26 mouse cellular contexts compared by ENCODE assay signal in genomic region chr11:26167609-26167971, GRCm38 (mm10). TPM values are rescaled to one million over a fixed set of nuclear protein-coding genes. Genes with fewer than 3 reads are reported as not detected.
"Had no signal": no experiment of that assay in that cellular context is flagged by ENCODE, and none has a peak within 500 bp of the region (broad histone marks: within the 10 kb centered on the region; RNA-seq: fewer than 3 reads in every experiment).

No protein-coding gene starts in this region.

- H3K4me1 ChIP-seq: heart, embryonic 10.5 days; heart, embryonic 12.5 days; hindbrain, embryonic 10.5 days; hindbrain, embryonic 12.5 days; limb, embryonic 13.5 days; limb, embryonic 15.5 days; liver, embryonic 12.5 days had no signal

- H3K4me3 ChIP-seq: gastrocnemius, adult 2 months; heart, embryonic 10.5 days; heart, embryonic 12.5 days; hindbrain, embryonic 10.5 days; hindbrain, embryonic 12.5 days; limb, embryonic 13.5 days; limb, embryonic 15.5 days; liver, embryonic 12.5 days had no signal

- H3K9ac ChIP-seq: heart, embryonic 12.5 days; hindbrain, embryonic 12.5 days; hindbrain, embryonic 14.5 days; limb, embryonic 13.5 days; limb, embryonic 15.5 days; liver, embryonic 12.5 days; liver, embryonic 14.5 days had no signal

- H3K9me3 ChIP-seq: heart, embryonic 10.5 days; heart, embryonic 12.5 days; hindbrain, embryonic 10.5 days; hindbrain, embryonic 12.5 days; limb, embryonic 13.5 days; limb, embryonic 15.5 days; liver, embryonic 12.5 days had no signal

- ATAC-seq: hindbrain, embryonic 16.5 days; inflammation-experienced regulatory T-cells, adult 6 months; liver, embryonic 12.5 days had no signal

- H3K27me3 ChIP-seq: heart, embryonic 12.5 days; hindbrain, embryonic 12.5 days; limb, embryonic 13.5 days; limb, embryonic 15.5 days; liver, embryonic 12.5 days had no signal

- DNase-seq: gastrocnemius, adult 2 months; gastrocnemius, postnatal 10 days; gastrocnemius, postnatal 25 days; heart, adult 18-20 months; heart, postnatal 10 days; heart, postnatal 4 days; kidney, adult 11 months; kidney, adult 2 months; kidney, adult 9 months; kidney, postnatal 10 days; kidney, postnatal 25 days; kidney, postnatal 4 days; layer of hippocampus, adult 9-11 months; layer of hippocampus, postnatal 36 days; left cerebral cortex, postnatal 4 days had no signal

- H3K36me3 ChIP-seq: heart, embryonic 10.5 days; heart, embryonic 12.5 days; hindbrain, embryonic 10.5 days; hindbrain, embryonic 12.5 days; limb, embryonic 13.5 days; limb, embryonic 15.5 days; liver, embryonic 12.5 days had no signal

- H3K4me2 ChIP-seq: heart, embryonic 12.5 days; hindbrain, embryonic 12.5 days; hindbrain, embryonic 14.5 days; limb, embryonic 13.5 days; limb, embryonic 15.5 days; liver, embryonic 12.5 days had no signal

- H3K27ac ChIP-seq: gastrocnemius, adult 2 months; heart, embryonic 10.5 days; hindbrain, embryonic 10.5 days; hindbrain, embryonic 12.5 days; hindbrain, embryonic 14.5 days; limb, embryonic 13.5 days; limb, embryonic 15.5 days; liver, embryonic 12.5 days; liver, embryonic 14.5 days had no signal

RNA-seq across cellular contexts. Expression of gene 5730522E02Rik, which starts 43.0 kb away (rescaled TPM):
- polyA plus RNA-seq: inflammation-experienced regulatory T-cells, adult 6 months had no signal
